Mouse (Mus musculus) cerebral cortex, adult 2 months (tissue): Measurements from ENCODE around the gene Olfr568.

ENCODE experiments used
- WGBS: fragments of 180-500 bp; shearing (Covaris S2); methylation state at CpG from one replicate; pipeline ENCODE4 v1.1.7; 2018; 5-methylcytosine and 5-hydroxymethylcytosine counted together

Gene Olfr568

DNA sequence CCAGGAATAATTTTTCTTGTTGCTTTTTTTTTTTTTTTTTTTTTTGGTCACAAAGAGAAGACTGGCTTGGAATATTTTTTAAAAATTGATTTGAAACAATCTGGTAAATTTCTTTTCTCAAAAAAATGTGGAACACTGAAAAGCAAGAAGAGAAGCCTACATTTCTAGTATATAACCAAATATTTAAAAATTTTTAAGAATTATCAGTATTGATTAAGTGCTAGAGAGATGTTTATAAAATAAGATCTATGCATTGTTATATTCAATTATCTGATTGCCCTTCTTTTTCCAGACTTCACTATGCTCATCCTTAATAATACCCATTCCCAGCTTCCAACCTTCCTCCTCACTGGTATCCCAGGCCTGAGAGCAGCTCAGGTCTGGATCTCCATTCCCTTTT lies at the start of gene Olfr568:
Gene Olfr568 (plus strand): TSS at position 301 of the 400 bp plus-strand sequence.

DNA sequence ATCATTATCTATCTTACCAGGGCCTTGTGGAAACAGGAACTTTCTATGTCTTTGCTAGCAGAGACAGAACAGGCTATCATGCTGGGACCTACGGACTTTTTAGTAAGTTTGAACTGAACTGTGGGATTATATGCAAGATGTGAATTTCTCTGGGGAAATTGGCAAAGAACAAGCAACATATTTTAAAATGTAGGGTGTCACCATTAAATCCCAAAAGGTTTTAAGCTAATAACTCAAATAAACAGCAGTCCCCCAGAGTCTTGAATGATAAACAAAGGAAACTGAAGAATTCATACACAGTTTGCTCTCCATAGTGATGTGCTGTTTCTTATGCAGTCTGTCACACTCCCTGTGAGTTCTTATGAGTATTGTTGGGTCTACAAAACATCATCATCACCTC lies 18.3 kb upstream of the Olfr568 start, which contains the start of gene Olfr566:
Gene Olfr566 (minus strand): TSS at position 101 of the 400 bp plus-strand sequence.
- 79% methylated on average over 1 of the region's 1 CpGs for WGBS

DNA sequence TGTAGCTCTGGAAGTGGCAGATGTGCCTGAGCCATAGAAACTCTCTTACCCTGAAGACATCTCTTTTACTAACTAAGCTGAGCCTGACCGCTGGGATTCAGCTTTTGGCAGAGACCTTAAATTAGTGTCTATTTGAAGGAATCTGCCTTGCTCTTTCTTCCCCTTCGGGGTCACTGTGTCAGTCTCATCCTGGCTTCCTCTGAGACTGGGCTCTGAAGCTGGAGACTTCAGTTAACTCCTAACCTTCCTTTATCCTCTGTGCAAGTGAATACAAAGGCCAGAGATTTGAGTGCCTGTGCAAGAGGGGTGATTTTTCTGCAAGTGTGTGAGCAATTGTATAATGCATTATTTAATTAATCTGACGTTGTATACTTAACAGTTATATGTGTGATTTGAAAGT lies 13.9 kb downstream of the Olfr568 start, which contains the start of gene Olfr569:
Gene Olfr569 (minus strand): TSS at position 101 of the 400 bp plus-strand sequence.
- 64% methylated on average over 3 of the region's 3 CpGs for WGBS

DNA sequence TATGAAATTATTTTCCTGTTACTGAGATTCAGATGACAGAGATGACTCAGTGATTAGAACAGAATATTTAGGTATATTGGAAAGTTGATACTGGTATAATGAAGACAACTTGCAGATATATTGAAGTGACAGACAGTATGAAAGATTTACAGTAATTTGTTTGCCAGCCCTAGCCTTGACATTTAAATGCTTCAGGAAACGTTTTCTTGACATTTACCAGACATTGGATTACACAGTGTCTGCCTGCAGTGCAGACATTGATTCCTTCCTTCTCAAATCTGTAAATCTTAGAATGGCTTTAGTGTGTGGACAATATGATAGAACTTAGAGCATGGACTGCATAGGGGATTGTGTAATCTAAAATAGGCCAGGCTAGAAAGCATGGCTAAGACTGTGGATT lies 38.3 kb downstream of the Olfr568 start:
- 35% methylated on average over 1 of the region's 1 CpGs for WGBS

DNA sequence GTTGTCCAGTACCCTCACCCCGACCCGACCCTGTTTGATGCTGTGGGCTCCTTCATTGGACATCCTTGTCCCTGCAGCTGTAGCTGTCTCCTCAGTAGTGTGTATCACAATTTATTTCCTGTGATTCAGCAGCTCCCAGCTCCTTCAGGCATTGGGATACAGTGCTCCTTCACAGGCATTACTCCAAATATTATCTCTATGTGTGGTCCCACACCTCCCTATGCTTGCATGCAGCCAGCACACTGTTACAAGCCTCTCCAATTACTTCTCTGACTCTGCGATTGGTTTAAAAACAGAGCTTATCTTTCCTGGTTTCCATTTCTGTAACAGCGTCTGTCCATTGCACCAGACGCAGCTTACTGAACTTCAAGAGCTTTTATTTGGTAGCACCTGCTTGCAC lies 39.5 kb downstream of the Olfr568 start:
- WGBS, result 72% methylated on average over 5 of the region's 5 CpGs

DNA sequence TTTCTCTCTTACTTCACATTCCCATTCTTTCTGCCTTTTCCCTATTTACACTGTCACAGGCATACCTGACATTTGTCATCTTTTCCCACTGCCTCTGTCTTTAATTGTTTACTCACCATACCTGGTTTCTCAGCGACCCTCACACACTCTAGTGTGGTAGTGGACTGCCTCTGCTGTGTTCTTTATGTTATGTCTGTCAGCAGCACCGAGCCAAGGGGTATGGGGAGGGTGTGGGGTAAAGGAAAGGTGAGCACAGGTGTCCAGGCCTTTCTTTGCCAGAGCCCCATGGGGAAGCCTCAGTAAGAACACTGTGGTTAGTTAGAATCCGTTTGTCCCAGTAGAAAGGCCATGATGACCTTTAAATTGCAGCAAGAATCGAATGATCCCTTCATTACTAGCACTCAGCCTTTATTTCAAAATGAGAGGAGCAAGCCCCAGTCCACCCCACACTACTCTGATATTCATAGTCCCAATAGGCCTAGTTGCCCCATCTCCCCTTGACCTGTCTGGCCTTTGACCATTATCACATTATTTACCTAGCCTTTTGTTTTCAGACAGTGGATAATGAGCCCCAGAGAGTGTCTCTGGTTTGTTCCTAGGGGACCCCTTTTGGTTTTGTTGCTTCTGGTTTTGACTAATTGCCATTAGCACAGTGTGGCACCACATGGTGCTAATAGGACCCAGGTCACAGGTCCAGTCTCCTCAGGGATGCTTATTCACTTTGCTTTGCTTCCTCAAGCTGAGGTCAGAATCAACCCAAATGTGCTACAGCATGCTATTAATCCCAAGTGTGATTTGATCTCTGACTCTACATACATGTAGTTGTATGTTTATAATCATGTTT lies 40.3 kb downstream of the Olfr568 start, which contains the start of gene Olfr571:
Gene Olfr571 (minus strand): TSS at position 505 of the 844 bp plus-strand sequence.
- 68% methylated on average over 4 of the region's 4 CpGs for WGBS

DNA sequence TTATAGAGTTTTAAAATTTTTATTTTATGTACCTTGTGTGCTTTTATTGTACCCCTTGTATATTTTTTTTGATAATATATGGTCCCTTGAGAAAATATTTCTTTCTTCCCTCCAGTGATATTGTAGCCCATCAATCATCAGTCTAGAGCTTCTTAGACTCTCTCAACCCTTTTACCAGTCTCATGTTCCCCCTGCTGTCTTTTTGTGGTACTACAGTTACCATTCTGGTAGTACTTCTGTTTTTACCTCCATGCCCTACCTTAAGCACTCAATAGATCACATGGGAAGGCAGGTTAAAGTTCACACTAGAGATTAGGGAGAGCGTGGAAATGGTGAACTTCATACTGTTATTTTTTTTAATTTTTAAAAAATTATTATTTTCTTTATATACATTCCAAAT lies 42.7 kb downstream of the Olfr568 start:
- WGBS, result 10% methylated on average over 1 of the region's 1 CpGs

DNA sequence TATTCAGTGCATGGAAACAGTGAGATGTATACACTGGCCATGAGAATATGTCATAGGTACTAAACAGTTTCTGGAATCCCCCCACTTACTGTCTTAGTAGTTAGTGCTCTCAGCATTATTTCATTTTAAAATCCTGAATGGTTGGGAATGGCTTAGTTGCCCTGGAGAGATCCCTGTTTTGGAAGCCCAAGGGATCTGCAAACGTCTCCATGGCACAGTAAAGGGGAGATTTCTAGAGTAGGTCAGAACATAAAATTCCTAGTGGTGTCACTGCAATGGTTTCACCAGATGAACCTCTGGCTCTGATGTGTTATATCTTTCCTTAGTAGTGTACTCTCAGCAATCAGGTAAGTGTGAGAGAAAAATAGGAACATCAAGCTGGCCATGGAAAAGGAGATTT lies 47.2 kb downstream of the Olfr568 start, which contains the start of gene Olfr572:
Gene Olfr572 (plus strand): TSS at position 301 of the 400 bp plus-strand sequence.
- 75% methylated on average over 1 of the region's 1 CpGs for WGBS

DNA sequence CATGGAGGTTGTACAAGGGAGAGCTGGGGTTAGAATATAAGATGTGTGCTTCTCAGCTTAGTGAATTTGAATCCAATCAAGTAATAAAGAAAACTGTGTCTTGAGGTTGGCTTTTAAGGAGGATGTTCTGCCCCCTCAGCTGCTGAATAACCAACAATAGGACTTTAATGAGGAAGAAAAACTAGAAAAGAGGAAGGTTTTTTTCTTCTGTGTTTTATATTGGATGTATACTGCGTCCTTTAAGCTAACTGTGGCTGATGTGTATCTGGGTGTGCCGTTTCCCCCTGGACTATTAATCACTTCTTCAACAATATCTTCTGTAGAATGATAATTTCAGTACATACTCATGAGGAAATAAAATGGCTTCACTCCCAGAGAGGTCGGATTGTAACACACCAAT lies 50.2 kb downstream of the Olfr568 start:
- WGBS, result 71% methylated on average over 3 of the region's 3 CpGs
